Mouse (Mus musculus): ENCODE measurements around the gene Erbb2.
A peak's percentile ranks its signal among the peaks of the same experiment; 100 is the strongest.

The Erbb2 gene

DNA sequence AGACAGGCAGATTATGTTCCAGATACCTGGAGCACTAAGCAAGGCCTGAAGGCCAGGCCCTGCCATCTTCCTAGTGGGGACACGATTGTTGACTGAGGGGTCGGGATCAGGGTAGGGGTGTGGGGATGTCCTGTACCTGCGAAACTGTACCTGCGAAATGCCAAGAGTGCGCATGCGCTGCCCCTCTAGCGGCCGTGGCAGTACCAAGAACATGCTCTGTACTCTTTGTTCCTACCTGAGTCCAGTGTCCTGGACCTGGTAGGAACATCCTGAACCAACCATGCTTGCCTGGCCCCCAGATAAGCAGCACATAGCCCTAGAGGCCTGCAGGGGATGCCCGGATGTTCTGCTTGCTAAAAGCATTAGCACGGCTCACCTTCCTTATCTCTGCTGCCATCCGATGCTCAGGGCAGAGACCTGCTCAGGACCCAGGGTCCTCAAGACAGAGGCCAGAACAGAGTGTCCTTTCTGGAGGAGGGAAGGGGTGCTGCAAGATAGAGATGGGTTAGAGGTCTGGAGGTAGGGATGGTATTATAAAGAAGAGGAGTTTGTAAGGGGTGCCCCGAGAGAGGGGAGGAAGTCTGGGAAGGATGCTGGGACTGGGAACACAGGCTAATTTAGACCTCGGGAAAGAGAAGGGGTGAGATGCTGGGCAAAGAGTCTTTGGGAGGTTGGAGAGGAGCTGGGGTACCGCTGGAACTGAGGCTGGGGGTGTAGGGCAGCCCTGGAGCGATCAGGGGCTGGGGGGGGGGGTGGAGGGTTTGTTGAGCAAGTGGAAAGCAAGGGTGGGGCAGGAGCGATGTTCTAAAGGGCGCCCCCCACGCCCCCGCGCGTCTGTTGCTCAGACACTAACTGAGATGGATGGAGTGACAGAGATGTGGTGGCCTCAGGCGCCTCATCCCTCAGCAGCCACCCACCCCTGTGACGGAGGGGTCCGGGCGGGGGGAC is 26.4 kb upstream of the Erbb2 start, which contains the start of gene Pnmt:
TSS of gene Pnmt (plus strand) at position 813 of the 948 bp plus-strand sequence.
- no peak for DNase-seq (ENCODE audit: low spot score)

GRCm38 (mm10) chr11:98386596-98386995 is 25.7 kb upstream of the Erbb2 start:
- DNase-seq (ENCODE audit: low spot score): no peak

DNA sequence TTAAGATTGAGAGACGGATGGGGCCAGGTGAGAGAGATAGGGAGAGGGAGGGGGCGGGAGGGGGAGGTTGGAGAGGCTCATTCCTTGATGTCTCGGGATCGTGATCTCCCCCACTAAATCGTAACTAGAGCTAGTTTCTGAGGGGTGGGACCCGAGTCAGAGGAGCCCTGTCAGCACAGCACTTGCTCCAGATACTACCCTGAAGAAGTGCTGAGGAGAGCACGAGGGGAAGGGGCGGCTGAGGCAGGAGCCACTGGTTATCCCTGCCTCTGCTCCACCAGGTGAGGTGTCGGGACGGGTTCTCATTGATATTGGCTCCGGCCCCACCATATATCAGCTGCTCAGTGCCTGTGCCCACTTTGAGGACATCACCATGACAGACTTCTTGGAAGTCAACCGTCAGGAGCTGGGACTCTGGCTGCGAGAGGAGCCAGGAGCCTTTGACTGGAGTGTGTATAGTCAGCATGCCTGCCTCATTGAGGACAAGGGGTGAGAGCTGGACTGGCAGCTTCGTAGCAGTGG is 25.2 kb upstream of the Erbb2 start:
- no peak for DNase-seq (ENCODE audit: low spot score)

DNA sequence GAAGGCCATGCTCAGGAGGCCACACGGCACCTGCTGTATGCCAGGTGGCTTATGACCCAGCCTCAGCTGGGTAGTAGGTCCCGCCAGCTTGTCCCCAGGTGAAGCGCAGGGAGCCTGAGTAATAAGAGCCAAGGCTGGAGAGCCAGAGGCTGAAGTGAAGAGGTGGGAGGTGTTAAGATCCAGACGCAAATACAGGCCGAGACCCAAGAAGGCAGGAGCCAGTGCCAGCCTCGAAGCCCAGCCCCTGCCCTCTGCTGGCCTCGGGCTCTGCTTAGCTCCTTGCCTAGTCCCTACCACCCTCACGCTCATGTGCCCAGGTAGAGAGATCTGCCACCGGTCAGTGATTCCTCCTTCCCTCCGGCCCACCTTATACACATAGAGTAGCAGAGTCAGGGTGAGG is 24.0 kb upstream of the Erbb2 start:
- DNase-seq (ENCODE audit: low spot score): no peak

DNA sequence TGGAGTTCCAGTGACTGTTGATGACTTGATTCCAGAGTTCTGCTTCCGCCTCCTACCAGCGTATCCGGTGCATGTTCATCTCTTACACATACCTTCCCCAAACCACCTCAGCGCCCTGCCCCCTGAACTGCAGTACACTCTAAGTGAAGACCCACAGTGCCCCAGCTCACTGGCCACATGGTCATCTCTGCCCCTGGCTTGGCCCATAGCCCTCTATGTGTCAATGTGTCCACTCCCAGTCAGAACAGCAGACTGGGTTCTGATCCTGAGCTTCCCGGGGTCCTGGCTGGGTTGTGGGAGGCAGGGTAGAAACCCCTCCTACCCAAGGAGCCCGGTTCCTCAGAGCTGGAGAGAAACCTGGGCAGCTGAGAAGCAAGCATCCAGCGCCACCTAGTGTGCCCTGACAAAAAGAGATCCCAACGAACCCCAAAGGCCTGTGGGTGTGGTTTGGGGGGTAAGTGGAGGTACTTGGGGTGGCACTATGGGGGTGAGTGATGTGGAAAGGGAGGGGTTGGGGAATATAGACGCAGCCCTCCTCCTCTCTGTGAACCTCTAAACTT is 23.0 kb upstream of the Erbb2 start:
- peak; percentile 37 for DNase-seq (ENCODE audit: low spot score)

DNA sequence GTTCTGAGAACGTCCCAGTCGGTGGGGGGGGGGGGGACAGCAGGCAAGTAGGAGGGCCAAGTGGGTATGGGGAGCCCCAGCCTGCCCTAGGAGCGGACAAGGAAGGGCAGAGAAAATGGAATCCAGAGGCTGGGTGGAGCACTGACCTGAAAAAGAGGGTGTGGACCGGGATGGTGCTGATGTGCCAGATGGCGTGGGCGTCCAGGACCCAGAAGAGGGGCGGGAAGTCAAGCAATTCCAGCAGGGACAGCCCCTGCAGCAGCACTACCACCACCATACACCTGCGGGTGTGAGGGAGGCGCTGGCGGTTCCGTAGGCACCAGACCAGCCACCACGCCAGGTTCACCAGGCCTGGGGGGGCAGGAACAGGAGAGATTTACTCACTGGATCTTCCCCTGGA is 22.1 kb upstream of the Erbb2 start:
- no peak for DNase-seq (ENCODE audit: low spot score)

DNA sequence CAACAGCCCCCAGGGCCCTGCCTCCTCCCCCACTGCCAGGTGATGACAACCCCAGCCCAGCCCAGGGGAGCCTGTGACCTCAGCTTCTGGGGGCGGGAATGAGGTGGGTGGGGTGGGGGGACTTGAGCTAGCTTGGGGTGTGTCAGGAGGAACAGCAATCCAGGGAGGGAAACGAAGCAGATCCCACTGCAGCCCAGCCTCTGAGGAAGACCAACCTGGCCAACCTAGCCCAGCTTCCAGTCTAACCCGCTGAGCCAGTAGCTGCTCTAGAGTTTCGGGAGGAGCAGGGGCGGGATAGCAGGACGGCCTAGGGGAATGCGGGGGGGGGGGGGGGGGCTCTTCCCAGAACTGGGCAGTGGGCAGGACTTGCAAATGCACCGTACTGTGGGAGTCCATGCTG is 20.2 kb upstream of the Erbb2 start:
- no peak for DNase-seq (ENCODE audit: low spot score)

DNA sequence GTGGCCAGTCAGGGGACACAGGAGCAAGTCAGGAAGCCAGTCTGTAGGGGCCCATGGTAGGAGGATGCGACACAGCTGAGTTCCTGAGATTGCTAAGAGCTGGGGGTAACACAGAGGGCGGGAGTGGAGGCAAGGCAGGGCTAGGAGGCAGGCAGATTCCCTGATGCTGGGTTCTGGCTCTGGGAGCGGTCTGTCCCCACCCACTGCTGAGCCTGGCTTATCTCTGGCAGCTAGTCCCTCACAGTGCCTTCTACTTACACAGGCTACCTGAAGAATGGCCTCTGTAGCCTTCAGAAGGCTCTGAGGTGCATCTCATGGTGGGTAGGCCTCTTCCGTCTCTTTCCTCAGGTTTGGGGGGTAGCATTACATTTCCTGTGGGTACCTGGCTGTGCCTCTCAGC is 19.6 kb upstream of the Erbb2 start:
- no peak for DNase-seq (ENCODE audit: low spot score)

- DNase-seq (ENCODE audit: low spot score): peak; percentile 60
Observed at GRCm38 (mm10) chr11:98393317-98393716, 19.0 kb upstream of the Erbb2 start.

DNA sequence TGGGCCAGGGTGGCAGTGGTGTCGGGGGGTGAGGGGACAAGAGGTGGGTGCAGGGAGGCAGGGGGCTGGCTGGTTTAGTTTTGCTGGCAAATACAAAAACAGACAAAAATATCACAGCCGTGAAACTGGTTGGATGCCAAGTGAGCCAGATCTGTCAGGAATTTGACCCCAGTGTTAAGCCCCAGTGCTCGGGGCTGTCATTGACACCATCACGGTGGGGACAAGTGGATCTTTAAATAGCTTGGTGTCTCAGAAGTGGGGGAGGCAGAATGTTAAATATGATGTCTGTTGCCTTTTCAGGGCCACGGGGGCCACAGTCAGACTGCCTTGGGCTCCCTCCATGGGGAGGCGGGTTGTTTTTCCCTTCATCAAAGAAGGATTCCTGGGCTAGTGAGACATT is 18.0 kb upstream of the Erbb2 start:
- no peak for DNase-seq (ENCODE audit: low spot score)

- DNase-seq (ENCODE audit: low spot score): no peak
Observed at GRCm38 (mm10) chr11:98395041-98395440, 17.2 kb upstream of the Erbb2 start.

DNA sequence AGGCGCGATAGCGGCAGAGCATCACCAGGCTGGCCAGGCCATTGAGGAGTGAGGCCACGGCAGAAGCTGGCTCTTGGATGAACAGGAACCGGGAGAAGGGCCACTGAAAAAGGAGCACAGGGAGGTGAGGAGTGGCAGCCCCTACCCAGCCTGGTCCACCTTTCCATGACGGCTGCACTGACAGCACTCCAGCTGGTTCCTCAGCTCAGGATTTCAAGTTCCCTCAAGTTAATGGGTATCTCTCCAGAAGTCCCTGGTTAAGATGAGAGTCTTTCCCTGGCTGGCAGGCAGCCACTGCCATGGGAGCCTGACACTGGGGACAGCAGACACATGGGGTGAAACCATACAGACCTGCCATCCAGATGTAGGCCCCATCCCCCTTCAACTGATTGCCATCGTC is 14.3 kb upstream of the Erbb2 start:
- DNase-seq (ENCODE audit: low spot score): no peak

DNA sequence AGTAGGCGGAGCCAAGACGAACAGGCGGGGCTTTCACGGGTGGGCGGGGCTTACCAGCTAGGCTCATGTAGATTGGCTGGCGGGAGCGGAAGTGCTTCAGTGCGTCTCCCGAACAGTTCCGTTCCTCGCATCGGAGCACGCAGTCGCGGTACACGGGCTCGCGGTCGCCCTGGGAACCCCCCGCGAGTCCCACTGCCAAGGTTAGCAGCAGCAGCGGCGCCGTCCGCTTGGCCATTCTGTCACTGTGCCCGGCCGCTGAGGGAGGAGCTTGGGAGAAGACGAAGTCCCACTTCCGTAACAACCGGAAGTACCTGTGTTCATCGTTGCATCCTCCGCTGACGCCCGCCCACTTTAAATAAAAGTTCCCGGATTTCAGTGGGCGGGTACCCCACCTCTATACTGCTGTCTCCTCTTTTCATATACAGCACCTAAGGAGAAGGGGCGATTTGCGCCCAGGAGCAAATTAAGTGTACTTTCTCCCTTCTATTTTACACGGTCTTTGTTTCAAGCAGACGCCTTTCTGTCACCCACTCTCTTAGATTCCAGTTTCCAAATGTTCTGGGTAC is 12.0 kb upstream of the Erbb2 start, which contains the start of gene Pgap3:
TSS of gene Pgap3 (minus strand) at position 330 of the 566 bp plus-strand sequence.
- peak; percentile 86 for DNase-seq (ENCODE audit: low spot score)

- no peak for DNase-seq (ENCODE audit: low spot score)
Observed at GRCm38 (mm10) chr11:98400816-98401215, 11.5 kb upstream of the Erbb2 start.

- no peak for DNase-seq (ENCODE audit: low spot score)
Observed at GRCm38 (mm10) chr11:98406621-98407020, 5.6 kb upstream of the Erbb2 start.

DNA sequence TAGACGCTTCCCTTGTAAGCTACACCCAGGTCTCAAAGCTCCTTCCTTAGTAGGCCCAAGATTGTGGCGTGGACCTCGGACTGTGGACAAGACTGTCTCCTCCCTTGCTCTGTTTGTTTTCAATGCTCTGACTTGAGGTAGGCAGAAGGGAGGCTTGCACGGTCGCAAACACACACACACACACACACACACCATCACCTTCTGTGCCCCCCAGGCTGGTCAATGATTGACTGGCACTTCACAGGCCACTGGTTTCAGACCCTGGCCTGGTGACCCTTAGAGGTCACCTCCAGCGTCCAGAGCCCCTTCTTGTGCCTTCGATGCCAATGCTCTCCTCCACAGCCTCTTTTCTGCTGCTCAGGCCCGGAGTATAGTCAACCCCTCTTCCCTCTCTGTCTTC is 3.4 kb upstream of the Erbb2 start:
- no peak for DNase-seq (ENCODE audit: low spot score)

DNA sequence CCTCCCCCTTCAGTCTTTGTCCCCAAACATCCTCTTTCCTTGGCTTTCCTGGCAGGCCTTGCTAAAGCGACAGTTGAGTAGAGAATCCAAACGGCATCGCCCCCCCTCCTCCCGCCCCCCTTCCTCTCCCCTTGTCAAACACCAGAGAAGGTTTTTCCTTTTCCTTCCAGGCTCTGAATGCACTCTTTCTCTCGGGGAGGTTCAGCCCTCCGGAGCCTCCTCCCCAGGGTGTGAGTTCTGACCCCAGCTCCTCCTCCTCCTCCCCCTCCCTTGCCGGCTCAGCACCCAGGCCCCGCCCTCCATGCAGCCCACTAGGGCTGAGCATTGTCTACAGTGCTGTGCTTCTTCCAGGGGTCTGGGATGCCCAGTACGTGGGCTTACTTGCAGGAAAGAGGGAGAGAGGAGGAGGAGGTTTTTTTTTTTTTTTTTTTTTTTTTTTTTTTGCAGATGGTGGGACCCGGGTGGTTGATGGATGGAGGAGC is 2.9 kb upstream of the Erbb2 start:
- DNase-seq (ENCODE audit: low spot score): no peak

DNA sequence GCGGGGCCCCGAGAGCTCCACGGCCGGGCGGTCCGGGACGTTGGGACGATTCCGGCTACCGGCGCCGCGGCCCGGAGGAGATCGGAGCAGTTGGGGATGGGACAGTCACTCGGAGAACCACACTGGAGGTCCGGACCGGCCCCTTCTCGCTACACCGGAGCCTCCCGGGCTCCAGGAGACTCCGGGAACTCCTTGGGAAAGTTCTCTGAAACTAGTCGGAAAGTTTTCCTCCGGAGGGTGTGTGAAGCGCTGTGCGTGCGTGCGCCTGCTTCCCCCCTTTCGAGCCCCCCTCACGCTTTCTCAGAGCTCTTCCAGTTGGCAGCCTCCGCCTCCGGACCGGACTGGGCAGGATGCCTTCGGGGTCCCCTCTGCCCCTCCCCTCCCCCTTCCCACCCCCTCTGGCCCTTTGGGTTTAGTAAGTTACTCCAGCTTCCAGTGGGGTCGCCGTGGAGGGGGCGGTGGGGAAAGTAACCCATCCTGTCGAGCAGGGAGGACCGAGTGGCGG is 579 bp downstream of the Erbb2 start:
- no peak for DNase-seq (ENCODE audit: low spot score)

- DNase-seq (ENCODE audit: low spot score): no peak
Observed at GRCm38 (mm10) chr11:98413731-98414130, 1.5 kb downstream of the Erbb2 start.

GRCm38 (mm10) chr11:98414162-98414561 is 1.9 kb downstream of the Erbb2 start:
- no peak for DNase-seq (ENCODE audit: low spot score)

DNA sequence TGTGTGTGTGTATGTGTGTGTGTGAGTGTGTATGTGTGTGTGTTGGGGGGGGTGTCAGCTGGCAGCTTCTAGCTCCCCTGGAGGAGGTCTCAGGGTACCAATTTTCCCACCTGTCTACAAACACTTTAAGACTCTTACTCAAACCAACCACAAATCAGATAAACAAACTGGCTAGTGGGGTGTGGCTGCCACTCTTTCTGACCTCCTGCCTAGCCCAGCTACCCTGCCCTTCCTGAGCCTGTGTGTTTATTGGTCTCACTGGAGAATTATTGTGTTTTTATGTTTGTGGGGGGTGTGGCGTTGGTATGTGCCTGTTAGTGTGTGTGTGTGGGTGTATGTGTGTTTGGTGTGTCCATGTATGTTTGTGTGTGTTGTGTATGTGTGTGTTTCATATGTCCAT is 4.8 kb downstream of the Erbb2 start:
- DNase-seq (ENCODE audit: low spot score): no peak

- no peak for DNase-seq (ENCODE audit: low spot score)
Observed at GRCm38 (mm10) chr11:98418273-98418672, 6.0 kb downstream of the Erbb2 start.

Data from T-cell, adult 2 months (primary cell).